ENCODE assay signal across 21 mouse cellular contexts in the genomic region with DNA sequence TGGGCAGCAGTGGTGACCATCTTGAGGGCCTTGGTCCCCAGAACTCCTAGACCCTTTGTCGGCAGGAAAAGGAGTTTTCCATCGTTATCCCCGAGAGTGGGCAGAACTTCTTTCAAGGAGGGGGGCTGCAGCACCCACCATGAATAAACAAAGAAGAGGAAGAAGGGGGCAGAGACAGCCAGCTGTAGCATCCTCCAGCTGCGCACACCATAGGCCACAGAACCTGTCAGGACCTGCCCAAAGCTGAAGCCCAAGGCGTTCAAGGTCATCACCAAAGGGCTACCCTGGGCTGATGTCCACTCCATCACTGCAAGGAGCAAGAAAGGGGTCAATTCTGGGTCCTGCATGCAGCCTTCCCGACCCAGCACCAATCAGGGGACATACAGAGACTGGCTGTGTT. TPM values are rescaled to one million over a fixed set of nuclear protein-coding genes. Genes with fewer than 3 reads are reported as not detected.
DNase-seq lines count a peak whose midpoint lies in the region; ATAC-seq and TF ChIP-seq lines count a peak whose summit lies in the region.
"Had no signal": no experiment of that assay in that cellular context is flagged by ENCODE, and none has a peak within 500 bp of the region (broad histone marks: within the 10 kb centered on the region; RNA-seq: fewer than 3 reads in every experiment).

No protein-coding gene starts in this region.

- no peaks in the 10 kb centered on the region for H3K27me3 ChIP-seq in kidney, adult 2 months (replicated peaks; ENCODE audit: control insufficient read depth, insufficient read depth, low read length)
- H3K27me3 ChIP-seq in kidney, embryonic 14.5 days (ENCODE audit: control insufficient read depth, insufficient read depth, low read length) = no peaks in the 10 kb centered on the region

- H3K9ac ChIP-seq in kidney, embryonic 14.5 days (ENCODE audit: low read depth, low read length) = no peak overlapping the region
- H3K9ac ChIP-seq: embryonic facial prominence, embryonic 13.5 days; forebrain, embryonic 12.5 days; heart, embryonic 12.5 days; hindbrain, embryonic 14.5 days; intestine, embryonic 15.5 days had no signal

- no peak for TF ChIP-seq POLR2A in kidney, adult 2 months (IDR thresholded peaks at IDR 0.05; ENCODE audit: low read depth, low read length)
- no peak for TF ChIP-seq POLR2A in bone marrow, adult 2 months (IDR thresholded peaks at IDR 0.05; ENCODE audit: borderline replicate concordance, control insufficient read depth, low read depth, low read length)

- peak overlapping the region; percentile 86 for H3K27ac ChIP-seq in kidney, adult 2 months (ENCODE audit: insufficient read depth, low read depth, low read length)
- H3K27ac ChIP-seq in kidney, embryonic 14.5 days (ENCODE audit: low read depth, low read length) = no peak overlapping the region
- peak overlapping the region; percentile 74 for H3K27ac ChIP-seq in bone marrow, adult 2 months (ENCODE audit: control insufficient read depth, insufficient read depth, low read depth, low read length, poor library complexity)
- H3K27ac ChIP-seq: embryonic facial prominence, embryonic 13.5 days; hindbrain, embryonic 10.5 days; hindbrain, embryonic 14.5 days; intestine, embryonic 15.5 days had no signal

- peaks cover under 1% of the 10 kb centered on the region; the same call in 1 of the 2 replicates for H3K4me1 ChIP-seq in kidney, adult 2 months (ENCODE audit: control insufficient read depth, insufficient read depth, low read length)
- no peaks in the 10 kb centered on the region for H3K4me1 ChIP-seq in kidney, embryonic 14.5 days (ENCODE audit: control insufficient read depth, insufficient read depth, low read length)
- peaks cover 3% of the 10 kb centered on the region for H3K4me1 ChIP-seq in bone marrow, adult 2 months (ENCODE audit: control insufficient read depth, insufficient read depth, low read length)
- H3K4me1 ChIP-seq: embryonic facial prominence, embryonic 13.5 days; heart, embryonic 12.5 days; intestine, embryonic 15.5 days had no signal

- H3K9me3 ChIP-seq in kidney, embryonic 14.5 days (ENCODE audit: control insufficient read depth, low read length) = 0 out of 2 replicates have a peak, but pooled peaks cover 3% of the 10 kb centered on the region
- H3K9me3 ChIP-seq: forebrain, embryonic 12.5 days; G1E; heart, embryonic 12.5 days; intestine, embryonic 15.5 days had no signal

- peak; percentile 9 to 20 for DNase-seq in cerebellum, postnatal 14 days
- no peak for DNase-seq in cerebellum, adult 9-10 months
- no peak for DNase-seq in kidney, adult 2 months
- peak; percentile 1 for DNase-seq in left cerebral cortex, postnatal 4 days
- no peak for DNase-seq in left cerebral cortex, postnatal 14 days (ENCODE audit: low spot score in 2 of 2)
- no peak for DNase-seq in c-Kit-positive CD71-positive TER-119-positive erythroid progenitor cells, embryonic 14.5 days (ENCODE audit: low spot score)
- DNase-seq: adrenal gland, postnatal 10 days; gastrocnemius, postnatal 10 days had no signal

- H3K4me3 ChIP-seq in kidney, adult 2 months (ENCODE audit: insufficient read depth, low read depth, low read length) = peak overlapping the region; percentile 62
- no peak overlapping the region for H3K4me3 ChIP-seq in kidney, embryonic 14.5 days (ENCODE audit: low read length)
- H3K4me3 ChIP-seq in bone marrow, adult 2 months (replicated peaks; ENCODE audit: control insufficient read depth, low read depth, low read length) = no peak overlapping the region
- H3K4me3 ChIP-seq: embryonic facial prominence, embryonic 13.5 days; forebrain, embryonic 12.5 days; heart, embryonic 12.5 days; hindbrain, embryonic 10.5 days; intestine, embryonic 15.5 days had no signal

- intact Hi-C loops in left cerebral cortex, postnatal 4 days (cut with DNase I) = no loop called here
- intact Hi-C loops in left cerebral cortex, postnatal 14 days (cut with DNase I) = no loop called here

- WGBS in kidney, adult 2 months = 54% methylated on average over 6 of the region's 6 CpGs
- WGBS in kidney, embryonic 14.5 days = 75% methylated on average over 6 of the region's 6 CpGs
- 73% methylated on average over 6 of the region's 6 CpGs for WGBS in bone marrow, adult 2 months

- no peak for ATAC-seq in kidney, embryonic 14.5 days (ENCODE audit: low FRiP score, low TSS enrichment)
- ATAC-seq: forebrain, embryonic 16.5 days; intestine, embryonic 15.5 days had no signal

- H3K36me3 ChIP-seq in kidney, adult 2 months (ENCODE audit: control insufficient read depth, insufficient read depth, low read length) = no peaks in the 10 kb centered on the region
- no peaks in the 10 kb centered on the region for H3K36me3 ChIP-seq in kidney, embryonic 14.5 days (ENCODE audit: control insufficient read depth, insufficient read depth, low read length)
- H3K36me3 ChIP-seq: embryonic facial prominence, embryonic 13.5 days; forebrain, embryonic 12.5 days; G1E; heart, embryonic 12.5 days; hindbrain, embryonic 10.5 days; intestine, embryonic 15.5 days had no signal

- H3K4me2 ChIP-seq in kidney, embryonic 14.5 days (replicated peaks; ENCODE audit: low read depth, low read length) = no peak overlapping the region
- H3K4me2 ChIP-seq: embryonic facial prominence, embryonic 13.5 days; forebrain, embryonic 12.5 days; heart, embryonic 12.5 days; hindbrain, embryonic 14.5 days; intestine, embryonic 15.5 days had no signal

- no peak for TF ChIP-seq CTCF in kidney, adult 2 months (conservative IDR thresholded peaks at IDR 0.05; ENCODE audit: insufficient read depth, insufficient read length, low read depth, low read length)
- TF ChIP-seq CTCF in bone marrow, adult 2 months (IDR thresholded peaks at IDR 0.05; ENCODE audit: control insufficient read depth, insufficient read depth, low read length) = no peak

RNA-seq across cellular contexts. Expression of gene Slc22a12, which starts 2.6 kb away (rescaled TPM):
- 1,526 and 1,915 TPM in 2 replicates for polyA plus RNA-seq in kidney, adult 2 months (2012; rRNA removed)
- polyA plus RNA-seq in kidney, embryonic 14.5 days (2014; fragmentation: Nextera tagmentation; extraction: Ambion mirVana) = 1.8 and 2.5 TPM in 2 replicates
- under 1 TPM in 1 of 2 experiments, not detected in 1; 0.30 TPM for total RNA-seq in left cerebral cortex, postnatal 4 days (2021)
- under 1 TPM; 0.20 to 0.44 TPM for total RNA-seq in left cerebral cortex, postnatal 14 days (2021)
- 1.0 TPM in 1 of 2 replicates, not detected in the other for polyA plus RNA-seq in bone marrow, adult 2 months (2011; ENCODE audit: insufficient read depth, insufficient read length, low replicate concordance, missing spikeins)
- total RNA-seq: adrenal gland, postnatal 10 days; G1E; gastrocnemius, postnatal 10 days; gastrocnemius, postnatal 4 days; heart, postnatal 25 days had no signal
- polyA plus RNA-seq: embryonic facial prominence, embryonic 13.5 days; forebrain, embryonic 12.5 days; forebrain, embryonic 16.5 days; G1E; heart, embryonic 12.5 days; heart, embryonic 16.5 days; hindbrain, embryonic 10.5 days; hindbrain, embryonic 14.5 days had no signal

Comparison
In these comparisons a context has a peak if more than half of its experiments do, and no peak if none do; other contexts are left out.
1. DNase-seq: peak in cerebellum, postnatal 14 days (2 of 2) and left cerebral cortex, postnatal 4 days (single experiment); none in cerebellum, adult 9-10 months (single experiment), kidney, adult 2 months (single experiment), left cerebral cortex, postnatal 14 days (0 of 2) and c-Kit-positive CD71-positive TER-119-positive erythroid progenitor cells, embryonic 14.5 days (single experiment).
2. RNA of gene Slc22a12, which starts 2.6 kb away (polyA plus RNA-seq): 1,526 to 1,915 TPM in kidney, adult 2 months; 1.8 to 2.5 TPM in kidney, embryonic 14.5 days and 1.0 TPM in bone marrow, adult 2 months; every median in the first group is over 100 times any median in the second.